Mouse (Mus musculus): ENCODE measurements around the gene Nuak1.

DNA sequence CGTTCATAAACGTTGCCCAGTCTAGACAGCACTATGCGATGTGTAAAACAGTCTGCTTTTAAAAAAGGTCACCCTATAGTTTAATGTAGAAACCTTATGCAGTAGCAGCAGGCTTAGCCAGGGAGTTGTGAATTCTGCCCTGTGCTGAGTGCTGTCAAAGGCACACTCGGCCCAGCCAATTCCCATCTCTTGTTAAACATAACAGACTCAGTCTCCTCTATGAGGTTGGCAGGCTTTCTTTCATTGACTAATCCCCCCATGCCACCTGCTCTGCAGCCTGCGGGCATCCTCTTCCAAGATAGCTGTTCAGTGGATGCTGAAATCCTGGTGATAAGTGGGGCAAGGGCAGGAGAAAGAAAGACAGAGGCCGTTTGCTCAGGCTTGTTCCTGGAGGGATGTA lies 27.1 kb downstream of the Nuak1 start:
- TF ChIP-seq POLR2A (IDR thresholded peaks at IDR 0.05; ENCODE audit: extremely low read depth, insufficient read depth, low read length) (no peak), CTCF (IDR thresholded peaks at IDR 0.05; ENCODE audit: extremely low read depth, insufficient read depth, low read length) (no peak)
